Mouse (Mus musculus) heart, embryonic 12.5 days (tissue): ENCODE data around the gene Sh3gl2. TPM values are rescaled to one million over a fixed set of nuclear protein-coding genes. Genes with fewer than 3 reads are reported as not detected.

Source experiments
- ATAC-seq: fragments of 200-750 bp; cut with Nextera tagmentation; 2 replicates; pipeline ENCODE4 v1.8.0; 2017; ENCODE audit warnings: moderate TSS enrichment, moderate library complexity; ENCODE audit not compliant: insufficient number of reproducible peaks, low FRiP score
- H3K27ac ChIP-seq: fragments of 300-500 bp; sonication (generic); 2 replicates; pipeline ENCODE4 v1.5.1; 2016; ENCODE audit warnings: mild to moderate bottlenecking, moderate library complexity; ENCODE audit not compliant: poor library complexity, severe bottlenecking
- H3K27me3 ChIP-seq: fragments of 300-500 bp; sonication (generic); replicated peaks from 2 replicates; pipeline ENCODE4 v1.6.1; 2016; ENCODE audit warnings: mild to moderate bottlenecking, moderate library complexity
- H3K36me3 ChIP-seq: fragments of 300-500 bp; sonication (generic); 2 replicates; pipeline ENCODE4 v1.6.1; 2016; ENCODE audit warnings: mild to moderate bottlenecking, moderate library complexity
- H3K4me1 ChIP-seq: fragments of 300-500 bp; sonication (generic); replicated peaks from 2 replicates; pipeline ENCODE4 v1.6.1; 2016; ENCODE audit warnings: mild to moderate bottlenecking
- H3K4me2 ChIP-seq: fragments of 300-500 bp; sonication (generic); 2 replicates; pipeline ENCODE4 v1.6.1; 2016; ENCODE audit warnings: mild to moderate bottlenecking, moderate library complexity
- H3K4me3 ChIP-seq: fragments of 300-500 bp; sonication (generic); 2 replicates; pipeline ENCODE4 v1.5.1; 2016; ENCODE audit warnings: mild to moderate bottlenecking
- H3K9ac ChIP-seq: fragments of 300-500 bp; sonication (generic); 2 replicates; pipeline ENCODE4 v1.6.1; 2016; ENCODE audit warnings: mild to moderate bottlenecking, moderate library complexity
- H3K9me3 ChIP-seq: fragments of 300-500 bp; sonication (generic); replicated peaks from 2 replicates; pipeline ENCODE4 v1.6.1; 2016; ENCODE audit warnings: mild to moderate bottlenecking, moderate library complexity
- WGBS: fragments of 180-500 bp; shearing (Covaris S2); methylation state at CpG from one replicate; pipeline ENCODE4 v1.1.7; 2016; 5-methylcytosine and 5-hydroxymethylcytosine counted together
- polyA plus RNA-seq: library from polyadenylated mRNA; unstranded; fragments of >200 nt; fragmentation: Nextera tagmentation; extraction: Ambion mirVana; gene quantifications from 2 replicates; pipeline ENCODE4 v1.2.1, GENCODE M21; 2016

Sh3gl2 gene
- polyA plus RNA-seq, 1 experiment from 2014 or later: 0.65 TPM

GRCm38 (mm10) chr4:85319092-85319491 is 114.2 kb downstream of the Sh3gl2 start:
- no peak for ATAC-seq
- WGBS: 74% methylated on average over 3 of the region's 3 CpGs
- no peaks in the 10 kb centered on the region for H3K4me1 ChIP-seq

GRCm38 (mm10) chr4:85325454-85325853 is 120.5 kb downstream of the Sh3gl2 start:
- H3K9me3 ChIP-seq: no peaks in the 10 kb centered on the region

More at GRCm38 (mm10) chr4:85319092-85319491, 114.2 kb downstream of the Sh3gl2 start:
- no peak overlapping the region for H3K27ac ChIP-seq
- no peak overlapping the region for H3K4me3 ChIP-seq
- no peak overlapping the region for H3K4me2 ChIP-seq
- H3K9ac ChIP-seq: no peak overlapping the region
- H3K27me3 ChIP-seq: no peaks in the 10 kb centered on the region
- no peaks in the 10 kb centered on the region for H3K9me3 ChIP-seq
- H3K36me3 ChIP-seq: no peaks in the 10 kb centered on the region

GRCm38 (mm10) chr4:85326052-85326451 is 121.1 kb downstream of the Sh3gl2 start:
- Histone ChIP-seq H3K9me3 (no peaks in the 10 kb centered on the region), H3K4me3 (no peak overlapping the region), H3K27ac (no peak overlapping the region), H3K9ac (no peak overlapping the region), H3K27me3 (no peaks in the 10 kb centered on the region), H3K4me1 (no peaks in the 10 kb centered on the region), H3K4me2 (no peak overlapping the region), H3K36me3 (no peaks in the 10 kb centered on the region)
- no peak for ATAC-seq
- WGBS: 68% methylated on average over 1 of the region's 1 CpGs

More at GRCm38 (mm10) chr4:85325454-85325853, 120.5 kb downstream of the Sh3gl2 start:
- no peak overlapping the region for H3K4me3 ChIP-seq
- no peak overlapping the region for H3K27ac ChIP-seq
- H3K4me1 ChIP-seq: no peaks in the 10 kb centered on the region
- H3K36me3 ChIP-seq: no peaks in the 10 kb centered on the region
- no peak overlapping the region for H3K9ac ChIP-seq
- no peak for ATAC-seq
- H3K27me3 ChIP-seq: no peaks in the 10 kb centered on the region
- no peak overlapping the region for H3K4me2 ChIP-seq
- WGBS: 57% methylated on average over 6 of the region's 6 CpGs

GRCm38 (mm10) chr4:85334688-85335200 is 129.8 kb downstream of the Sh3gl2 start:
- 68% methylated on average over 4 of the region's 4 CpGs for WGBS
- H3K9ac ChIP-seq: no peak overlapping the region

GRCm38 (mm10) chr4:85336356-85336755 is 131.4 kb downstream of the Sh3gl2 start:
- no peak overlapping the region for H3K4me3 ChIP-seq
- no peak overlapping the region for H3K4me2 ChIP-seq
- no peaks in the 10 kb centered on the region for H3K36me3 ChIP-seq
- ATAC-seq: no peak
- H3K27ac ChIP-seq: no peak overlapping the region
- H3K9me3 ChIP-seq: no peaks in the 10 kb centered on the region
- no peak overlapping the region for H3K9ac ChIP-seq
- no peaks in the 10 kb centered on the region for H3K4me1 ChIP-seq
- no peaks in the 10 kb centered on the region for H3K27me3 ChIP-seq

More at GRCm38 (mm10) chr4:85334688-85335200, 129.8 kb downstream of the Sh3gl2 start:
- Histone ChIP-seq H3K9me3 (no peaks in the 10 kb centered on the region), H3K27ac (no peak overlapping the region), H3K36me3 (no peaks in the 10 kb centered on the region), H3K27me3 (no peaks in the 10 kb centered on the region), H3K4me1 (no peaks in the 10 kb centered on the region), H3K4me3 (no peak overlapping the region), H3K4me2 (no peak overlapping the region)
- no peak for ATAC-seq

- H3K9me3 ChIP-seq: no peaks in the 10 kb centered on the region
- H3K4me1 ChIP-seq: no peaks in the 10 kb centered on the region
- no peak overlapping the region for H3K27ac ChIP-seq
- no peak overlapping the region for H3K4me3 ChIP-seq
- no peaks in the 10 kb centered on the region for H3K36me3 ChIP-seq
- ATAC-seq: no peak
- no peak overlapping the region for H3K4me2 ChIP-seq
- H3K9ac ChIP-seq: no peak overlapping the region
- WGBS: 81% methylated on average over 5 of the region's 5 CpGs
- no peaks in the 10 kb centered on the region for H3K27me3 ChIP-seq
These were observed 134.2 kb downstream of the Sh3gl2 start for GRCm38 (mm10) chr4:85339126-85339525.

- no peaks in the 10 kb centered on the region for H3K4me1 ChIP-seq
- no peak overlapping the region for H3K4me2 ChIP-seq
- no peak for ATAC-seq
- H3K9ac ChIP-seq: no peak overlapping the region
- no peaks in the 10 kb centered on the region for H3K36me3 ChIP-seq
- H3K27ac ChIP-seq: no peak overlapping the region
- H3K9me3 ChIP-seq: no peaks in the 10 kb centered on the region
- 63% methylated on average over 6 of the region's 6 CpGs for WGBS
- H3K4me3 ChIP-seq: no peak overlapping the region
- no peaks in the 10 kb centered on the region for H3K27me3 ChIP-seq
These were observed 135.8 kb downstream of the Sh3gl2 start for GRCm38 (mm10) chr4:85340686-85341085.

GRCm38 (mm10) chr4:85345911-85346310 is 141.0 kb downstream of the Sh3gl2 start:
- H3K4me2 ChIP-seq: no peak overlapping the region
- WGBS: 88% methylated on average over 6 of the region's 6 CpGs
- no peak overlapping the region for H3K27ac ChIP-seq
- H3K9ac ChIP-seq: no peak overlapping the region
- no peaks in the 10 kb centered on the region for H3K9me3 ChIP-seq
- no peak for ATAC-seq
- H3K27me3 ChIP-seq: no peaks in the 10 kb centered on the region
- no peaks in the 10 kb centered on the region for H3K36me3 ChIP-seq
- no peaks in the 10 kb centered on the region for H3K4me1 ChIP-seq
- H3K4me3 ChIP-seq: no peak overlapping the region

GRCm38 (mm10) chr4:85348079-85348643 is 143.2 kb downstream of the Sh3gl2 start:
- WGBS: 79% methylated on average over 8 of the region's 8 CpGs
- Histone ChIP-seq H3K4me2 (no peak overlapping the region), H3K36me3 (no peaks in the 10 kb centered on the region), H3K9ac (no peak overlapping the region), H3K4me3 (no peak overlapping the region), H3K4me1 (no peaks in the 10 kb centered on the region), H3K27me3 (no peaks in the 10 kb centered on the region), H3K9me3 (no peaks in the 10 kb centered on the region), H3K27ac (no peak overlapping the region)
- no peak for ATAC-seq

GRCm38 (mm10) chr4:85362661-85363060 is 157.7 kb downstream of the Sh3gl2 start:
- no peak overlapping the region for H3K9ac ChIP-seq
- 84% methylated on average over 3 of the region's 3 CpGs for WGBS
- H3K27me3 ChIP-seq: no peaks in the 10 kb centered on the region

GRCm38 (mm10) chr4:85363205-85363604 is 158.3 kb downstream of the Sh3gl2 start:
- H3K36me3 ChIP-seq: no peaks in the 10 kb centered on the region
- no peak overlapping the region for H3K4me3 ChIP-seq
- no peaks in the 10 kb centered on the region for H3K4me1 ChIP-seq
- no peak for ATAC-seq
- no peaks in the 10 kb centered on the region for H3K27me3 ChIP-seq
- no peak overlapping the region for H3K9ac ChIP-seq
- 84% methylated on average over 4 of the region's 4 CpGs for WGBS
- H3K27ac ChIP-seq: no peak overlapping the region
- no peak overlapping the region for H3K4me2 ChIP-seq
- H3K9me3 ChIP-seq: peaks cover 2% of the 10 kb centered on the region; the same call in 1 of the 2 replicates

More at GRCm38 (mm10) chr4:85362661-85363060, 157.7 kb downstream of the Sh3gl2 start:
- Histone ChIP-seq H3K4me1 (no peaks in the 10 kb centered on the region), H3K27ac (no peak overlapping the region), H3K4me2 (no peak overlapping the region), H3K9me3 (peaks cover 2% of the 10 kb centered on the region; the same call in 1 of the 2 replicates), H3K4me3 (no peak overlapping the region), H3K36me3 (no peaks in the 10 kb centered on the region)
- ATAC-seq: no peak

- Histone ChIP-seq H3K9me3 (no peaks in the 10 kb centered on the region), H3K36me3 (no peaks in the 10 kb centered on the region), H3K4me2 (no peak overlapping the region), H3K27me3 (no peaks in the 10 kb centered on the region), H3K9ac (no peak overlapping the region), H3K4me3 (no peak overlapping the region), H3K4me1 (no peaks in the 10 kb centered on the region), H3K27ac (no peak overlapping the region)
- 64% methylated on average over 6 of the region's 6 CpGs for WGBS
- ATAC-seq: no peak
These were observed 166.1 kb downstream of the Sh3gl2 start for GRCm38 (mm10) chr4:85371036-85371435.
